Mouse (Mus musculus): Measurements from ENCODE around the gene BC005537.
"Not testable (repeated sequence)": the region's sequence is repeated elsewhere in the genome, so short reads cannot be mapped to it uniquely, and the experiment has no call there.

Gene BC005537

DNA sequence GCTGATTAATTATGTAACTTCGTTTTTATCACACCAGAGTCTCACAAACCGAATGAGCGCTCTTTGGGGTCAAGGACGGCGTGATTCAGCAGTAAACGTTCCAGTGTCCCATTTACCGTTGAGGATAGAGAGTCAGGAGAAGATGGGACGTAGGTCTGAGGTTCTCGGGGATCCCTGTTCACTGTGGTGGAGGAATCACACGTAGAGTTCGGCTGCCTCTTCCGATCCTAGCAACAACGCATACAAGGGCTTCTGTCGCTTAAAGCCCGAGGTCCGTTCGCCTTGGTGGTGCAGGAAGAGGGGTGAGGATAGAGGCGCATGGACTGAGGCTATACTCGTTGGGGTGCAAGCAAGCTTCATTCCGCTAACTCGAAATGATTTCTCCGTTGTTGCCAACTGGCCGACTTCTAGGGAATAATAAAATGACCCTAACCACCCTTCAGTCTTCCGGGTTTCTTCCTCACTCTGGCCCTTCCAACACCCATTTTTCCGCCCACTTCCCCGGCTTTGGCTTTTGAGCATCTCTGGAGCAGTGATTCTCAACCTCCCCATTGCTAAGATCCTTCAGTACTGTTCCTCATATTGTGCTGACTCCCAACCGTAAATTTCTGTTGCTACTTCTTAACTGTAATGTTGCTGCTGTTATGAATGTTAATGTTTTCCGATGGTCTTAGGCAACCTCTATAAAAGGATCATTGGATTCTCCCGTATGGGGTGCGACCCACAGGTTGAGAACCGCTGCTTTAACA is 1.4 kb upstream of the BC005537 start:
- in situ Hi-C loops (cut with MboI; ENCODE audit: low sequenced_read_pairs) = no loop called here

DNA sequence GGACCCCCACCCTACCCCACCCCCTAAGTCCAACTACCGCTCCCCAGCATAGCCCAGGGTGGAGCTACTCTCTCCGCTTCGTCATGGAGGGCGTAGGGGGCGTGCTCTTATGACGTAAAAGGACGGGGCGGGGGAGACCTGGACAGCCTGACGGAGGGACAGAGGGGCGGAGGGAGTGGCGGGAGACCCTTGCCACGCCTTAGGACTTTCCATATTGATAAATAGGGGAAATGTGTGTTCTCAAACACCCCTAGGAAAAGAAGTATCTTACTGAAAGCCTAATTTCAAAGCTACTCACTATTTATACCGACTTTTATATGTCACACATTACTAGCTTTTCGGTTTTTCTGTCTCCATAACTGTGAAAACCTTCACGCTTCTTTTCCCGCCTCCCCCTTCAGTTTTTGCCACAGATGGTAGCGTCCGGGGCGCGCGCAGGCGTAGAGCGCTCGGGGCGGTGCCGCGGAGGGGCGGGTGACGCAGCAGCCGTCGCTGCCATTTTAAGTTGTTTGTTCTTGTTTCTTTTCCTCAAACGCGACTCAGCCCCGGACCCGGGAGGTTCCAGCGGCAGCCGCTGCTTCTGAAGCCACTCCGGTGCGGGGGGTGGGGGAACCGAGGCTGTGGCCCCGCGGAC is 666 bp upstream of the BC005537 start:
- in situ Hi-C loops (cut with MboI; ENCODE audit: low sequenced_read_pairs) = no loop called here

DNA sequence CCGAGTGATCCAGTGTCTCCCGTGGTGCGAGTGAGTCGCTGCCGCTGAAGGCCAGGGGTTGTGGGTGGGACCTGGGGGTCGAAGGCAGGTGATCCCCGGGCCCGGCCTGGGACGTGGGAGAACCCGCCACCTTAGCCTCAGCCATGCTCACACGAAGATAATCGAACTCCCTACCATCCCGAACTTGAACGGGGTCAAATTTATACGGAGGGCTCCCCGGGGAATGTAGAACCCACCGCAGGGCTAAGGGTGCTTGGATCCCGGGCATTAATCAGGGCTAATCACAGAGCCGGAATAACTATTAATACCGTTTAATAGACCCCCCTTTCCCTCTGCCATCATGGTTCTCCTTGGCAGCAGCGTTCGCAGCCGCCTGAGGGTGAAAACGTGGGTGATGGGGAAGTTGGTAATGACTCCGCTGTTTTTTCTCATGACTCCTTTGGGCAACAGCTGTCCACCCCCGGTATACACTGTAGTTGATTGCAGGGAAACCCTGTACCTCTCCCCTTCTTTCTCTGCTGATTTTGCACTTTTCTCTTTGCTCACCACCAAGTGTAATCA is 754 bp downstream of the BC005537 start:
- in situ Hi-C loops (cut with MboI; ENCODE audit: low sequenced_read_pairs) = no loop called here

DNA sequence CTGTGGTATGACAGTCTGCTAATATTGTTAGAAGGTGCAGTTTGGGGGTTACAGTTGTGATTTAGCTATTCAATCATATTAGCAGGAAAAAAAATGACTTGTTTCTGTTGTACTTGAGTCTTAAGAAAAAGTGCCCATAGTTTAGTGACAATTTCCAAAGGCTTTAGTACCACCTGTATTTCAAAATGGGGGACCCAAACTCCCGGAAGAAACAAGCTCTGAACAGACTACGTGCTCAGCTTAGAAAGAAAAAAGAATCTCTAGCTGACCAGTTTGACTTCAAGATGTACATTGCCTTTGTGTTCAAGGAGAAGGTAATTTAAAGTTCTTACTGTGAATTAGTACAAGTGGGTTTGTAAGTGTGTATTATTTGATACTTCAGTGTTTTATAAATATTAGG is 1.7 kb downstream of the BC005537 start:
- in situ Hi-C loops (cut with MboI; ENCODE audit: low sequenced_read_pairs) = no loop called here

DNA sequence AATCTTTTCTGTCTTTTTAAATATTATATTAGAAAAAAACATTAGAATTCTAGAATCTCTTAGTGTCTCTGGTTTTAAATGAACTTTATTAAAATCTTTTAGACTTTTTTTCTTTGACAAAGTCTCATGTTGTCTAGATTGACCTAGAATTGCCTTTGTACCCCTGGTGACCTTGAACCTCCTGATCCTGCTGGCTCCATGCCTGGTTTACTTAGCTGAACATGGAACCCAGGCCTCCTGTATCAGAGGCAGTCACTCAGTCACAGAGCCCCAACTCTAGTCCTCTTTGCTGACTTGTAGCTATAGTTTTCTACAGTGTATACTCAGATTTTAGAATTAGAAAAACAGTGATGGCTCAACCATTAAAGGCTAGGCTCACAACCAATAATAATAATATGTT is 4.6 kb downstream of the BC005537 start:
- in situ Hi-C loops (cut with MboI; ENCODE audit: low sequenced_read_pairs) = no loop called here

DNA sequence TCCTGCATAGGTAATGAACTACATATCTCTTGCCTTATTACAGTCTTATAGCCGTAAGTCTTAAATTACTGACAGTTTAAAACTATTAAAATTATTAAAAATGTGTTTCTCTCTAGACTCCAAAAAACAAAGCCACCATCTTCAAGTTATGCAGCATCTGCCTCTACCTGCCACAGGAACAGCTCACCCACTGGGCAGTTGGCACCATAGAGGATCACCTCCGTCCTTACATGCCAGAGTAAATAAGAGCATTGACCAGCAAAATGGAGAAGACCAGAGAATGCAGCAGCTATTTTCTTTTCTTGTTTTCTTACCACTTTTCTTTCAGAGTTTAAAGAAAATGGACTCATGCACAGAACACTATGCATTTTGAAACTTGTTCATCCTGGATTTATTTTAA is 11.1 kb downstream of the BC005537 start:
- in situ Hi-C loops (cut with MboI; ENCODE audit: low sequenced_read_pairs) = no loop called here

DNA sequence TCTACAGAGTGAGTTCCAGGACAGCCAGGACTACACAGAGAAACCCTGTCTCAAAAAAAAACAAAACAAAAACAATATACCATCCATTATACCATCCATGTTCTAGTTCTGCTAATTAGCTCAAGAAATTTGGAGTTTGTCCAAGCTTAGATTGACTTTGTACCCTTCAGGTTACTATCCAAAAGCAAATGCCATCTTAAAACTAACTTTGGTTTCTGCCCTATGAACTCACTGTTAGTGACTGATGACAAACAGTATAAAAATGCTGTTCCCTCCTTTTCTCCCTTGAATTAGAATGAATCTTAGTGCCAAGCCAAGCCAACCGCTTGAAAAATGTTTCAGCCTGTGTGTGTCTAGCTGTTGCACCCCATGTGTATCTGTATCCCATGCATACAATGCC is 13.2 kb downstream of the BC005537 start:
- in situ Hi-C loops (cut with MboI; ENCODE audit: low sequenced_read_pairs) = no loop called here

DNA sequence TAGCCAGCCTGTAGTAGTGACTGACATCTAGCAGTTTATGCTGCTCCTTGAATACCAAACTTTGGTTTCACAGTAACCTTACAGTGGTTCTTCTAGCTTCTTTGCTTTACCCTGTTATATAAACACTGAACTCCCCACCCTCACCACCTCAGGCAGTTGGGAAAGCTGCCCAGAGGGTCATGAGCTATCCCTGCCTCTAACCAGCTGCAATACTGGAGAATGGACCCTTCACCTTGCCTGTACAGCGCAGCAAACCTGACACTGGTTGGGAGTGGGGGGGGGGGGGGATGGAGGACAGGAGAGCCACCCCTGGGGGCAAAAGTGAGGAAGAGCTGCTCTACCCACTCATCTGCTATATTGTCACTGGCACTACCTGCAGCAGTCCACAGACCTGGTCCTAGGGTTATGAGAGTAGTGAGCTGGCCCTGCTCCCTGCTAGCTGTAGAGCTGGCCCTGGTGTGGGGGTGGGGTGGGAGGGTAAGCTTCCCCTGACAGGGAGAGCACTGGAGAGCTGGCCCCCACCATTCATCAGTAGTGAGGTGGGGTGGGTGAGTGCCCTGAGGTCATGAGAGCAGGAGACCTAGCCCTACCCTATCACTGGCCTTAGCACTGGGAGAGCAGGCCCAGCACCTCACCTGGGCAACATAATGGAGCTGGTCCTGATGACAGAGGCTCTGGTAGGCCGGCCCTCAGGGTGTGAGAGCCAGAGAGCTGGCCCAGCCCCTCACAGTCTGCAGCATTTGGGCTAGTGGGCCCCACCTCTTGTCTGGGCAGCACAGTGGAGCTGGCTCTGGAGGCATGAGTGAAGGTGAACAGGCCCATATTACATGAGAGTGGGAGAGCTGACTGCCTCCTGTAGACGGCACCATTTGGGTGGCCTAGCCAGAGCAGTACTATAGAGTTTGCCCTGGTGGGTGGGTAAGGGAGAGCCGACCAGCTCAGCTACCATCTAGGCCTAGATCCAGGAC is 15.0 kb downstream of the BC005537 start:
- in situ Hi-C loops (cut with MboI; ENCODE audit: low sequenced_read_pairs) = no loop called here

DNA sequence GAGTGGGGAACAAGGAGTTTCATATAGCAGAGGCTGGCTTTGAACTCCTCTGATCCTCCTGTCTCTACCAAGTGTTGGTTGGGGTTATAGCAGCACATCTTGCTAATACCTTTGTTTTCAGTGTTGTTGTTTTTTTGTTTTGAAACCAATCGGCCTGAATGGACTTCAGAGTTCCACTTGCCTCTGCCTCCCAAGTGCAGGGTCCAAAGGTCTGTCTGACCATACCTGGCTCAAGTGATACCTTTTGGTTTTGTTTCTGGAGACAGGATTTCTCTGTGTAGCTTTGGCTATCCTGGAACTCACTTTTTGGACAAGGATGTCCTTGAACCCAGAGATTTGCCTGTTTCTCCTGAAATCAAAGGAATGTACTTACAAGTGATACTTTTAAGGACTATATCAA is 18.5 kb downstream of the BC005537 start:
- in situ Hi-C loops (cut with MboI; ENCODE audit: low sequenced_read_pairs) = no loop called here

DNA sequence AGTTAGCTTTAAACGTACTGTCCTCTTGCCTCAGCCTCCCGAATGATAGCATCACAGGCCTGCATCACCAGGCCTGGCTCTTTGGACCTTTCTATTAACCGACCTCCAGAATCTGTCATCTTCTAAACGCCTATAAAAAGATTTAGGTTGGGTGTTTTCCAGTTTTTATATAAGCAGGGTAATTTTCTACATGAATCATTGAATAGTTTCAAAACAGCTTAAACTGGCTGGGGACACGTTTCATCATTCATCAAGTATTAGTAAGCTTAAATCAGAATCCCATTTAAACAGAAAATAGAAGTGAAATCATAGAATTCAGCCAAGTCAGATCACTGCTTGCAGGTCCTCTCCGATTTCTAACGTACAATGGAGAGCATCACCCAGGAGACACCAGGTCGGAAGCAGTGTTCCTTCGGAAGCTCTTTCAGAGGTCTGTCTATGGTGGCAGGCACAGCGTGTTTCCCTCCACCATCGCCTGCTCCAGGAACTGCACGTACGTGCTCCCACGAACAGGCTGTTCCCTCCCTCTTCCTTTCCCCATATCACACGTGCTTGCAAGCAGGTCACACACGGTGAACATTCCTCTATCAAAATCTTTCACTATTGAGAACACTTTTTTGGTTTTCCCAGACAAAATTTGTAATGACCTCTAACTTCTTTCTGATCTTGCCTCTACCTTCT is 21.3 kb downstream of the BC005537 start:
- in situ Hi-C loops (cut with MboI; ENCODE audit: low sequenced_read_pairs) = no loop called here

DNA sequence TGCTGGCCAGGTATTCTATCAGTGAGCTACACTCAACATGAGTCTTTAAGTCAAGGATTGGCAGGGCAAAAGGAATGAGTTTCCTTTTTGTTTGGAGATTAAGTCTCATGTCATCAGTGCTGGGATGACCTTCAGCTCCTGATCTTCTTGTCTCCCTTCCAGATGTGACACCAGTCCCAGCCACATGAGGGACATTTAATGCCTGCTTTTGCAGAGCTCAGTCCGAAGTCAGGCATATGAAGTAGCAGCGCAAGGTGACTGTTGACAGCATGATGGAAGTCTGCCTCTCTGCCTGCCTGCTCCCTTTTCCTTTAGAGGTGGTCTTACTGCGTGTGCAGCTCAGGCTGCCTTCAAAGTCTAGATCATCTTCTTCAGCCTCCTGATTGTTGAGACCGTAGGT is 23.2 kb downstream of the BC005537 start:
- in situ Hi-C loops (cut with MboI; ENCODE audit: low sequenced_read_pairs) = no loop called here

DNA sequence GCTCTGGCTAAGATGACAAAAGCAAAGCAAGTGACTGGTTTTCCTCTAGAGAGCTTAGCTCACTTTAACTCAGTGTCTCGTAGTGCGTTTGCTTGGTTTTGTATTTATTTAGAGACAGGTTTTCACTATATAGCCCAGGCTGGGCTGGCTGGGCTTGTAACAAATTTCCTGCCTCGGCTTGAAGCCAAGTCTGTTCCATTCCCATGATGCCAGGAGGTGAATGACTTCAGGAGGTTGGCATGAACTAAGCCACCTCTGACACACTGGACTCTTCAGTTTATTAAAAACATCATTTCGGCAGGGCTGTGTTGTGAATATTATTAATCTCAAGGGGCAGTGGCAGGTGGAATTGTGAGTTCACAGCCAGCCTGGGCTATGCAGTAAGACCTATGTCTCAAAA is 24.1 kb downstream of the BC005537 start:
- in situ Hi-C loops (cut with MboI; ENCODE audit: low sequenced_read_pairs) = no loop called here

DNA sequence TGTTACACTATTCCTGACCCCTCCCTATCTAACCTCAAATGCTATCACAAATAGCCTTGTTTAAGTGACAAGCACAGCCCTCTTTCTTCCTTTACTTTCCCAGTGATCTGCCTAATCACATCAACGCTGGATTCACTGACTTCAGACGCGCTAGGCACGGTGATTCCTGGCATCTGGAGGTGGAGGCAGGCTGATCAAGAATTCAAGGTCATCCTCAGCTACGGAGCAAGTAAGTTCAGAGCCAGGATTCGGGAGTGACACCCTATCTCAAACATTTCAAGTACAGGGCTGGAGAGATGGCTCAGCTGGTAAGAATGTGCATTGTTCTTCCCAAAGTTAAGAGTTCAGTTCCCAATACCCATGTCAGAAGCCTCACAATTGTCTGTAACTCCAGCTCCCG is 24.7 kb downstream of the BC005537 start:
- in situ Hi-C loops (cut with MboI; ENCODE audit: low sequenced_read_pairs) = no loop called here

DNA sequence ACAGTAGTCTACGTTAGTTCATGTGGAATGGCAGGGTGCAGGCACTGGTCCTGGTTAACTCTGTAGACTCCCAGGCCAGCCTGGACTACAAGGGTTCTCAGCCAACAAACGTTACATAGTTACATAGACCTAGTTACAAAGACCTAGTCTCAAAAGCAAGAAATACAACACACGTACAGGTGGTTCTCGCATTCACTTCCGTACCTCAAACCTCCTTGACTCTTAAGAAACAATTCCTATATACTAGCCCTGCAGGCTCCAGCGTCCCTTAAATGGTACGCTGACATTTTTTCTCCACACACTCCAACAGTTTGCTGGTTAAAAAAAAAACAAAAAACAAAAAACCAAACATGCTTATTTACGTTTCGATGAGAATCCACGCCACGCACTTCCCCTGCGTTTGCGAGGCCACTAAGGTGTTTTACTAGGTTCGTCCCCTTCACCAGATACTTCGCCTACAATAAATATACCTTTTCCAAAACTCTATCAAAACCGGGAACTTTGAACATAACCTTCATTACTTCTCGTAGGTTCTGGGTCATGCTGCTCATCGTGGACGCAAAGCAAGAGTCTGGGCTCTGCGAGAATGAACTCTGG is 29.4 kb downstream of the BC005537 start:
- in situ Hi-C loops (cut with MboI; ENCODE audit: low sequenced_read_pairs) = no loop called here

DNA sequence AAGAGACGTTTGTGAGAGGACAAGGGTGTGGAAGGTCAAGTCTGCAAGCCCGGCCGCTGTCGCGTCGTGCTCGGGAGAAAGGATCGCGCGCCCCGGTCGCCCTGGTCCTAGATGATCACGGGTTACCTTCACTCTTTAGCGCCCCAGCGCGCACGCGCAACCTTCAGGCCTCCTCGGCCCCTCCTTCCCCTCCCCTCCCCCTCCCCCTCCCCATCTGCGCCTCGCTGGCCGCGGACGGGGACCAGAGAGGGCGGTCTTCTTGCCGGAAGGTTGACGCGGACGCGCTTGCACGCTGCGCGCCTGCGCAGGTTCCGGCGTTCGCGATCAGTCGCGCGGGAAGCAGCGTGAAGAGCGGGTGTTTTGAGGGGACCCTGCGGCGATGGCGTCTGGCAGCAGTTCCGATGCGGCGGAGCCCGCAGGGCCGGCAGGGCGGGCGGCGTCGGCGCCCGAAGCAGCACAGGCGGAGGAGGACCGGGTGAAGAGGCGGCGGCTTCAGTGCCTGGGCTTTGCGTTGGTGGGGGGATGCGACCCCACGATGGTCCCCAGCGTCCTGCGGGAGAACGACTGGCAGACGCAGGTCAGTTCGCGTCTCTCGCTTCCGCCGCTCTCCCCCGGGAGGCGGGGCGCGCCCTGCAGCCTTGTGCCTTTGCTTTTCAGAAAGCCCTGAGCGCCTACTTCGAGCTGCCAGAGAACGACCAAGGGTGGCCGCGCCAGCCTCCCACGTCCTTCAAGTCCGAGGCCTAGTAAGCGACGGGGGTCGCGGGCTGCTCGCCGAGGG is 30.1 kb downstream of the BC005537 start, which contains the start of the genes Acot13 and Tdp2:
Gene Acot13, minus strand, starts transcription at position 188 of the 778 bp plus-strand sequence.
Gene Tdp2, plus strand, starts transcription at position 327 of the 778 bp plus-strand sequence.
- in situ Hi-C loops (cut with MboI; ENCODE audit: low sequenced_read_pairs) = no loop called here

DNA sequence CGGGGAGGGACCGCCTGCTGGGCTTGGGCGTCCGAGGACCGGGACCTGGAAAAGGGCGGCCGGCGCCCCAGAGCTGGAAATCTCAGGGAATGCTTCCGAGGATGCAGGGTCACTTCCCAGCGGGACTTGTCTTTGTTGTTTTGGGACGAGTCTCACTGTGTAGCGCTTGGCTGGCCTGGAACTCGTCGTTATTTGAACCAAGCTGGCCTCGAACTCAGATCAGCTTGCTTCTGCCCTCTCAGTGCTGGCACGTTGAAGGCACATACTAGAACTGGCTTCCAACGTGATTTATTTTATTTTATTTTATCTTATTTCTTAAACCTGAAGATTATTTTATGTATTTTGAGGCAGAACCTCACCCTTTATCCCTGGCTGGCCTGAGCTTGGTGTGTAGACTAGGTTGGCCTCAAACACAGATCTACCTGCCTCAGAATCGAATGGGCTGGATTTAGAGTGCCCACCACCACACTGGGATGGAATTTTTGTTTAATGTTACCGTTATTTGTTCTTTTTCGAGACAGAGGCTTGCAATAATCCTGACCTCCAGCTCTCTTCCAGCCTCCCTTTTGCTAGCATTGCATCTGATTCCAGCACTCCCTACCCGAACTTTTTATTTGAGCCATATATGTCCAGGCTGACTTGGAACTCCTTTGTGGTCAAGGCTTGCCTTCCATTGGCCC is 30.8 kb downstream of the BC005537 start:
- in situ Hi-C loops (cut with MboI; ENCODE audit: low sequenced_read_pairs) = no loop called here

DNA sequence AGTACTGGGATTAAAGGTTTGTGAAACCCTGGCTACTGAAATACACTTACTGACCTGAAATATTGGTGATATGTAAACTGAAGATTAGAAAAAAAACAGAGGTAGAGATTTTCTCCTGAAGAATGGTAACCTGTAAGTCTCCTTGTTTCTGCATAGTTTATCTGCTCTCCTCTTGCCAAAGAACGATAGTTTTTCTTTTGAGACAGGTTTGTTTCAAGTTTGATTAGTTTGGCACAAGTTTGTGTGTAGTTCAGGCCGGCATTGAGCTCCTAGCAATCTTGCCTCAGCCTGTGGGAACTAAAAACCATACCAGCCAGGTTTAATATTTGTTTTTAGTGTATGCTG is 31.3 kb downstream of the BC005537 start:
- in situ Hi-C loops (cut with MboI; ENCODE audit: low sequenced_read_pairs) = no loop called here

DNA sequence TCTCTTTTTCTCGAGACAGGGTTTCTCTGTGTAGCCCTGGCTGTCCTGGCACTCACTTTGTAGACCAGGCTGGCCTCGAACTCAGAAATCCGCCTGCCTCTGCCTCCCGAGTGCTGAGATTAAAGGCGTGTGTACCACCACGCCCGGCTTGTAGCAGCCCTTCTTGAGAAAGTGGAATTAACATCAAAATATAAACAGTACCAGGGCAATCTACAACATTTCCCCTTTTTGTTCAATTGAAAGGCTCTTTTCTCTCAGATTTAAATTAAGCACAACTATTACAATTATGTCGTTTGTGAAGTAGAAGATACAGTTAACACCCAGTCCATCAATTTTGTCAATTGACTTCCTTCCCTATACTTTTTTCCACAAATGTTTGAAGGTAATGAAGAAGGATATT is 36.3 kb downstream of the BC005537 start:
- in situ Hi-C loops (cut with MboI; ENCODE audit: low sequenced_read_pairs) = not testable (repeated sequence)

DNA sequence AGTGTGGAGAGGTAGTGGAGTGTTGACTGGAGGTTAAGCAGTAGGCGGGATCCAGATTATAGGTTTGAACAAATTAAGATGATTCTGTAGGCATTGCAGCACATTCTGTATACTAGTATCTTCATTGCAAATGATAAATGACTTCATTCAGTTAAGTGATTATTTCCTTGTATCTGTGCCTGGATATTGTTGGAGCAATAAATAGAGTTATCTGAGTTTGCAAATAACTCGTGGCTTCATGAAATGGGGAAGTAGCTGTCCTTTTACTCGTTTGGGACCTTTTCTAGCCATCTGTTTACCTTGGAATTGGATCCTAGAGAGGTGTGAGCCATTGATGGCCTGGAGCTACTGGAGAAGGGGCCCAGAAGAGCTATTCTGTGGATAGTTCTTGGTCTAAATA is 38.4 kb downstream of the BC005537 start:
- in situ Hi-C loops (cut with MboI; ENCODE audit: low sequenced_read_pairs) = no loop called here
